Mouse (Mus musculus): ENCODE measurements around the gene Tmem43. TPM values are rescaled to one million over a fixed set of nuclear protein-coding genes. Genes with fewer than 3 reads are reported as not detected.
A peak's percentile ranks its signal among the peaks of the same experiment; 100 is the strongest.

Tmem43 gene
- 0.05 and 0.15 TPM in 2 replicates for polyA plus RNA-seq (2012)

- peaks cover 39% of the 10 kb centered on the region for H3K36me3 ChIP-seq (ENCODE audit: control insufficient read depth)
- no peaks in the 10 kb centered on the region for H3K9me3 ChIP-seq (ENCODE audit: control insufficient read depth, low read length)
- peak within 1 kb of the TSS; percentile 86 for H3K4me3 ChIP-seq (replicated peaks)
- H3K27me3 ChIP-seq (ENCODE audit: control insufficient read depth), result no peaks in the 10 kb centered on the region
- H3K4me1 ChIP-seq (ENCODE audit: control insufficient read depth), result peaks cover 48% of the 10 kb centered on the region
- TF ChIP-seq GATA1 (IDR thresholded peaks at IDR 0.05; ENCODE audit: low read length) (no peak), TAL1 (IDR thresholded peaks at IDR 0.05; ENCODE audit: low read length) (no peak)
Observed at GRCm38 (mm10) chr6:91472868-91473804, at the start of gene Tmem43, which contains the start of gene Chchd4. Gene Tmem43 (plus strand): TSS chr6:91473703. Gene Chchd4 (minus strand): TSS chr6:91473546.

- TF ChIP-seq TAL1 (IDR thresholded peaks at IDR 0.05; ENCODE audit: low read length) (no peak), GATA1 (IDR thresholded peaks at IDR 0.05; ENCODE audit: low read length) (no peak)
- no peaks in the 10 kb centered on the region for H3K9me3 ChIP-seq (ENCODE audit: control insufficient read depth, low read length)
- no peaks in the 10 kb centered on the region for H3K36me3 ChIP-seq (ENCODE audit: control insufficient read depth)
Observed at GRCm38 (mm10) chr6:91424151-91424550, 49.4 kb upstream of the Tmem43 start.

GRCm38 (mm10) chr6:91440474-91441144 lies 32.9 kb upstream of the Tmem43 start:
- H3K4me1 ChIP-seq (ENCODE audit: control insufficient read depth), result peaks cover 35% of the 10 kb centered on the region

More at GRCm38 (mm10) chr6:91424151-91424550, 49.4 kb upstream of the Tmem43 start:
- Histone ChIP-seq H3K27me3 (ENCODE audit: control insufficient read depth) (no peaks in the 10 kb centered on the region; the same call in 1 of the 2 replicates), H3K4me1 (ENCODE audit: control insufficient read depth) (no peaks in the 10 kb centered on the region), H3K4me3 (replicated peaks) (no peak overlapping the region)

GRCm38 (mm10) chr6:91441145-91441662 lies 32.3 kb upstream of the Tmem43 start:
- Histone ChIP-seq H3K36me3 (ENCODE audit: control insufficient read depth) (no peaks in the 10 kb centered on the region), H3K27me3 (ENCODE audit: control insufficient read depth) (peaks cover 34% of the 10 kb centered on the region), H3K9me3 (ENCODE audit: control insufficient read depth, low read length) (no peaks in the 10 kb centered on the region), H3K4me1 (ENCODE audit: control insufficient read depth) (peaks cover 35% of the 10 kb centered on the region), H3K4me3 (replicated peaks) (peak overlapping the region; percentile 76)
- TF ChIP-seq TAL1 (IDR thresholded peaks at IDR 0.05; ENCODE audit: low read length), result no peak
- TF ChIP-seq GATA1 (IDR thresholded peaks at IDR 0.05; ENCODE audit: low read length), result peak; percentile 32; the same call in 1 of the 2 replicates

More at GRCm38 (mm10) chr6:91440474-91441144, 32.9 kb upstream of the Tmem43 start:
- H3K9me3 ChIP-seq (ENCODE audit: control insufficient read depth, low read length), result no peaks in the 10 kb centered on the region
- TF ChIP-seq GATA1 (IDR thresholded peaks at IDR 0.05; ENCODE audit: low read length) (no peak), TAL1 (IDR thresholded peaks at IDR 0.05; ENCODE audit: low read length) (no peak)
- peak overlapping the region; percentile 76 for H3K4me3 ChIP-seq (replicated peaks)
- H3K36me3 ChIP-seq (ENCODE audit: control insufficient read depth), result no peaks in the 10 kb centered on the region
- peaks cover 37% of the 10 kb centered on the region for H3K27me3 ChIP-seq (ENCODE audit: control insufficient read depth)

- no peaks in the 10 kb centered on the region for H3K9me3 ChIP-seq (ENCODE audit: control insufficient read depth, low read length)
- H3K4me3 ChIP-seq (replicated peaks), result no peak overlapping the region
- TF ChIP-seq GATA1 (IDR thresholded peaks at IDR 0.05; ENCODE audit: low read length), result no peak
- TF ChIP-seq TAL1 (IDR thresholded peaks at IDR 0.05; ENCODE audit: low read length), result no peak
- H3K36me3 ChIP-seq (ENCODE audit: control insufficient read depth), result no peaks in the 10 kb centered on the region
- peaks cover 46% of the 10 kb centered on the region for H3K4me1 ChIP-seq (ENCODE audit: control insufficient read depth)
- peaks cover 6% of the 10 kb centered on the region for H3K27me3 ChIP-seq (ENCODE audit: control insufficient read depth)
Observed at GRCm38 (mm10) chr6:91445316-91445715, 28.2 kb upstream of the Tmem43 start.

- no peak overlapping the region for H3K4me3 ChIP-seq (replicated peaks)
- no peaks in the 10 kb centered on the region for H3K36me3 ChIP-seq (ENCODE audit: control insufficient read depth)
- TF ChIP-seq GATA1 (IDR thresholded peaks at IDR 0.05; ENCODE audit: low read length), result no peak
- no peak for TF ChIP-seq TAL1 (IDR thresholded peaks at IDR 0.05; ENCODE audit: low read length)
- peaks cover 6% of the 10 kb centered on the region for H3K27me3 ChIP-seq (ENCODE audit: control insufficient read depth)
- H3K9me3 ChIP-seq (ENCODE audit: control insufficient read depth, low read length), result no peaks in the 10 kb centered on the region
- H3K4me1 ChIP-seq (ENCODE audit: control insufficient read depth), result peaks cover 20% of the 10 kb centered on the region
Observed at GRCm38 (mm10) chr6:91449472-91450225, 23.9 kb upstream of the Tmem43 start.

- peaks cover 20% of the 10 kb centered on the region for H3K4me1 ChIP-seq (ENCODE audit: control insufficient read depth)
- H3K4me3 ChIP-seq (replicated peaks), result no peak overlapping the region
- TF ChIP-seq TAL1 (IDR thresholded peaks at IDR 0.05; ENCODE audit: low read length) (no peak), GATA1 (IDR thresholded peaks at IDR 0.05; ENCODE audit: low read length) (no peak)
- H3K27me3 ChIP-seq (ENCODE audit: control insufficient read depth), result no peaks in the 10 kb centered on the region
- H3K36me3 ChIP-seq (ENCODE audit: control insufficient read depth), result no peaks in the 10 kb centered on the region
- no peaks in the 10 kb centered on the region for H3K9me3 ChIP-seq (ENCODE audit: control insufficient read depth, low read length)
Observed at GRCm38 (mm10) chr6:91452056-91452455, 21.4 kb upstream of the Tmem43 start.

GRCm38 (mm10) chr6:91454546-91454945 lies 19.0 kb upstream of the Tmem43 start:
- Histone ChIP-seq H3K27me3 (ENCODE audit: control insufficient read depth) (no peaks in the 10 kb centered on the region), H3K9me3 (ENCODE audit: control insufficient read depth, low read length) (no peaks in the 10 kb centered on the region), H3K4me3 (replicated peaks) (no peak overlapping the region), H3K36me3 (ENCODE audit: control insufficient read depth) (no peaks in the 10 kb centered on the region), H3K4me1 (ENCODE audit: control insufficient read depth) (peaks cover 9% of the 10 kb centered on the region)
- no peak for TF ChIP-seq TAL1 (IDR thresholded peaks at IDR 0.05; ENCODE audit: low read length)
- no peak for TF ChIP-seq GATA1 (IDR thresholded peaks at IDR 0.05; ENCODE audit: low read length)
